Comparison of ENCODE assay signal across 8 mouse cellular contexts in the genomic region with DNA sequence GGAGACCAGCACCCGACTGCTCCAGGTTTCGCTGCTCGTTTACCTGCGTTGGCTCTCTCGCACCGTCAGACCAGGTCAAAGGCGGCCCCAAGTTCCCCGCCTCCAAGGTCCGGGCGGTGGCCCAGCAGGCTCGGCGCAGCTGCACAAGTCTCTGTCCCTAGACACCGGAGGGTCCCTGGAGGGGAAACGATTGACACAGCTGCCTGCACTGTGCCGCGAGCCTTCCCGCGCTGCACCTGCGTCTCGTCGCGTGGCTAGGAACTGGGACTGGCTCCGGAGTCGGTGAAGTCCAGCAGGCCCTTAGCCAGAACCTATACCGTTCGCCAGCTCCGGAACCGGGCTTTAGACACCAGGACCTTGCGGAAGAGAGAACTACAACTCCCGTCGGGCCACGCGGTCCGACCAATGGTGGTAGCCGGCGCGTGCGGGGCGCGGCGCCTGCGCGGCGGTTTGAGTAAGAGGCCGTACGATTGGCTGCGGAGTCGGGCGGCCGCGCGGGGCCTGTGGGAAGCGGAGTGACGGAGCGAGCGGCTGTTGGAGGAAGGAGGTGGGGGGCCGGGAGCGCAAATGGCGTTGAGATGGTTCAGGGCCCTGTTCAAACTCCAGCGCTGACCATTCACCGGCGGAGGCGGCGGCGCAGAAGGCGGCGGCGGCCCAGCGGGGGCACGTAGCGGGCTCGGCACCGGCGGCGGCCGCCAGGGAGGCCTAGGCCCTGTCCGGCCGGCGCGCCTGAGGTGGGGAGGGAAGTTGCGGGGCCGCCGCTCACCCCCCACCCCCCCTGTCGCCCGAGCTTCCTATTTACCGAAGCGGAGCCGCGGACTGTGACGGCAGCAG. TPM values are rescaled to one million over a fixed set of nuclear protein-coding genes. Genes with fewer than 3 reads are reported as not detected.
DNase-seq lines count a peak whose midpoint lies in the region; ATAC-seq and TF ChIP-seq lines count a peak whose summit lies in the region.

A gene (plus strand): TSS at position 534 of the 834 bp plus-strand sequence.

- no peaks in the 10 kb centered on the region for H3K9me3 ChIP-seq in CH12.LX (replicated peaks; ENCODE audit: low read length)
- H3K9me3 ChIP-seq in forebrain, embryonic 11.5 days (ENCODE audit: control insufficient read depth, low read length), result no peaks in the 10 kb centered on the region
- no peaks in the 10 kb centered on the region for H3K9me3 ChIP-seq in heart, embryonic 16.5 days (replicated peaks; ENCODE audit: control insufficient read depth, low read length)
- no peaks in the 10 kb centered on the region for H3K9me3 ChIP-seq in liver, embryonic 15.5 days (replicated peaks)
- no peaks in the 10 kb centered on the region for H3K9me3 ChIP-seq in neural tube, embryonic 12.5 days

- H3K27ac ChIP-seq in CH12.LX (ENCODE audit: insufficient read depth, low read depth), result peak within 1 kb of the TSS; percentile 59
- H3K27ac ChIP-seq in forebrain, embryonic 11.5 days (ENCODE audit: low read depth, low read length), result peak within 1 kb of the TSS; percentile 90
- peak within 1 kb of the TSS; percentile 95 for H3K27ac ChIP-seq in heart, embryonic 16.5 days (ENCODE audit: low read length)
- H3K27ac ChIP-seq in liver, embryonic 15.5 days (replicated peaks), result peak within 1 kb of the TSS; percentile 97
- H3K27ac ChIP-seq in neural tube, embryonic 12.5 days, result peak within 1 kb of the TSS; percentile 82

- TF ChIP-seq EP300 in CH12.LX (IDR thresholded peaks at IDR 0.05; ENCODE audit: low read length), result no peak

- H3K9ac ChIP-seq in CH12.LX (ENCODE audit: insufficient read depth, low read depth), result peak within 1 kb of the TSS; percentile 97
- peak within 1 kb of the TSS; percentile 96 for H3K9ac ChIP-seq in forebrain, embryonic 11.5 days (ENCODE audit: low read length)
- peak within 1 kb of the TSS; percentile 97 for H3K9ac ChIP-seq in heart, embryonic 16.5 days (ENCODE audit: low read length)
- peak within 1 kb of the TSS; percentile 99 for H3K9ac ChIP-seq in liver, embryonic 15.5 days
- peak within 1 kb of the TSS; percentile 96 for H3K9ac ChIP-seq in neural tube, embryonic 12.5 days

- peak; percentile 77 for TF ChIP-seq POLR2A in CH12.LX (IDR thresholded peaks at IDR 0.05; ENCODE audit: low read depth, low read length)

- peak; percentile 99 for ATAC-seq in forebrain, embryonic 11.5 days (replicated peaks; ENCODE audit: low FRiP score)
- peak; percentile 99 for ATAC-seq in heart, embryonic 16.5 days (replicated peaks; ENCODE audit: extremely low read depth, insufficient read depth, low FRiP score)
- peak; percentile 96 for ATAC-seq in liver, embryonic 15.5 days (ENCODE audit: insufficient read depth)
- peak; percentile 99 for ATAC-seq in neural tube, embryonic 12.5 days (ENCODE audit: low FRiP score, low read depth)

- in situ Hi-C loops in CH12.LX (cut with MboI; ENCODE audit: low pct_ligation_motif_present, low pct_unique_long_range_greater_than_20kb, low sequenced_read_pairs), result loop anchor here (10.0 kb wide), 1 partner anchor 49 kb away; no protein-coding TSS in a partner anchor

- peaks cover 32% of the 10 kb centered on the region for H3K79me2 ChIP-seq in CH12.LX (replicated peaks; ENCODE audit: control insufficient read depth, extremely low read depth, insufficient read depth, poor library complexity, severe bottlenecking)

- no peak for TF ChIP-seq CTCF in CH12.LX (conservative IDR thresholded peaks at IDR 0.05 in 1 of 2, IDR thresholded peaks at IDR 0.05 in 1 of 2; ENCODE audit: low read depth in 2 of 2, low read length in 2 of 2)

- no peak for TF ChIP-seq RAD21 in CH12.LX (IDR thresholded peaks at IDR 0.05; ENCODE audit: low read depth, low read length)

- H3K36me3 ChIP-seq in CH12.LX (replicated peaks in 1 of 2; ENCODE audit: control insufficient read depth in 1 of 2, insufficient read depth in 1 of 2, low read length in 1 of 2), result peaks cover 6 to 17% of the 10 kb centered on the region in 2 experiments
- no peaks in the 10 kb centered on the region; the same call in 1 of the 2 replicates for H3K36me3 ChIP-seq in forebrain, embryonic 11.5 days (ENCODE audit: control insufficient read depth, insufficient read depth, low read length)
- no peaks in the 10 kb centered on the region for H3K36me3 ChIP-seq in heart, embryonic 16.5 days (ENCODE audit: control insufficient read depth, insufficient read depth)
- H3K36me3 ChIP-seq in liver, embryonic 15.5 days (replicated peaks), result peaks cover 17% of the 10 kb centered on the region
- H3K36me3 ChIP-seq in neural tube, embryonic 12.5 days, result peaks cover 9% of the 10 kb centered on the region

- dilution Hi-C loops in CH12.LX (cut with MboI; ENCODE audit: extremely low pct_ligation_motif_present, extremely low pct_unique_long_range_greater_than_20kb, low sequenced_read_pairs), result no loop called here

- no peaks in the 10 kb centered on the region for H3K27me3 ChIP-seq in CH12.LX (replicated peaks)
- H3K27me3 ChIP-seq in forebrain, embryonic 11.5 days (ENCODE audit: control insufficient read depth, insufficient read depth, low read length), result no peaks in the 10 kb centered on the region
- H3K27me3 ChIP-seq in heart, embryonic 16.5 days (ENCODE audit: control insufficient read depth, insufficient read depth, low read length), result no peaks in the 10 kb centered on the region
- H3K27me3 ChIP-seq in liver, embryonic 15.5 days, result no peaks in the 10 kb centered on the region
- no peaks in the 10 kb centered on the region for H3K27me3 ChIP-seq in neural tube, embryonic 12.5 days (replicated peaks)

- H3K4me3 ChIP-seq in CH12.LX (replicated peaks in 1 of 3; ENCODE audit: low read depth in 2 of 3, low read length in 2 of 3, poor library complexity in 1 of 3), result peak within 1 kb of the TSS; percentile 71 to 93 (median 87)
- peak within 1 kb of the TSS; percentile 96 for H3K4me3 ChIP-seq in forebrain, embryonic 11.5 days (ENCODE audit: low read depth, low read length)
- peak within 1 kb of the TSS; percentile 86 for H3K4me3 ChIP-seq in heart, embryonic 16.5 days (ENCODE audit: low read length)
- peak within 1 kb of the TSS; percentile 93 for H3K4me3 ChIP-seq in liver, embryonic 15.5 days (replicated peaks)
- peak within 1 kb of the TSS; percentile 99 for H3K4me3 ChIP-seq in neural tube, embryonic 12.5 days

- WGBS in forebrain, embryonic 11.5 days, result under 1% methylated on average over 86 of the region's 90 CpGs
- under 1% methylated on average over 82 of the region's 90 CpGs for WGBS in heart, embryonic 16.5 days
- under 1% methylated on average over 81 of the region's 90 CpGs for WGBS in liver, embryonic 15.5 days (ENCODE audit: insufficient replicate concordance)
- WGBS in neural tube, embryonic 12.5 days, result under 1% methylated on average over 90 of the region's 90 CpGs

- peak; percentile 91 for DNase-seq in CH12.LX (ENCODE audit: extremely low read depth)
- peak; percentile 94 for DNase-seq in c-Kit-positive CD71-positive TER-119-negative erythroid progenitor cells, embryonic 14.5 days (ENCODE audit: low read depth)
- DNase-seq in forebrain, embryonic 11.5 days (ENCODE audit: low spot score), result peak; percentile 97
- DNase-seq in kidney, postnatal 36 days, result peak; percentile 98 to 99
- DNase-seq in telencephalon, adult 2 months (ENCODE audit: low read depth, low spot score), result peak; percentile 96

- peak within 1 kb of the TSS; percentile 51; the same call in 1 of the 2 replicates for H3K4me2 ChIP-seq in CH12.LX (ENCODE audit: insufficient read depth, low read depth, poor library complexity, severe bottlenecking)
- peak within 1 kb of the TSS; percentile 79 for H3K4me2 ChIP-seq in forebrain, embryonic 11.5 days (ENCODE audit: low read depth, low read length, severe bottlenecking)
- H3K4me2 ChIP-seq in heart, embryonic 16.5 days (ENCODE audit: low read depth, low read length), result peak within 1 kb of the TSS; percentile 79
- peak within 1 kb of the TSS; percentile 73 for H3K4me2 ChIP-seq in liver, embryonic 15.5 days
- H3K4me2 ChIP-seq in neural tube, embryonic 12.5 days (replicated peaks), result peak within 1 kb of the TSS; percentile 80

- peaks cover 0 to 30% of the 10 kb centered on the region in 2 experiments; a peak in 3 of 4 replicates for H3K4me1 ChIP-seq in CH12.LX (ENCODE audit: control insufficient read depth in 1 of 2, insufficient read depth in 2 of 2)
- peaks cover 2% of the 10 kb centered on the region; the same call in 1 of the 2 replicates for H3K4me1 ChIP-seq in forebrain, embryonic 11.5 days (replicated peaks; ENCODE audit: control insufficient read depth, insufficient read depth, low read length)
- H3K4me1 ChIP-seq in heart, embryonic 16.5 days (ENCODE audit: control insufficient read depth, insufficient read depth, low read length), result peaks cover 18% of the 10 kb centered on the region
- H3K4me1 ChIP-seq in liver, embryonic 15.5 days (replicated peaks), result peaks cover 49% of the 10 kb centered on the region
- peaks cover 6% of the 10 kb centered on the region; the same call in 1 of the 2 replicates for H3K4me1 ChIP-seq in neural tube, embryonic 12.5 days

TF ChIP-seq in CH12.LX, 34 proteins besides CTCF, POLR2A, EP300 and RAD21 (continues in another document):
- TF ChIP-seq KAT2A (IDR thresholded peaks at IDR 0.05; ENCODE audit: insufficient replicate concordance, low read length) (peak; percentile 96; the same call in 1 of the 2 replicates), ZMIZ1 (IDR thresholded peaks at IDR 0.05; ENCODE audit: low read depth, low read length) (no peak; the same call in 1 of the 2 replicates), NELFE (IDR thresholded peaks at IDR 0.05; ENCODE audit: low read depth, low read length) (peak; percentile 46; the same call in 1 of the 2 replicates), MAZ (IDR thresholded peaks at IDR 0.05; ENCODE audit: low read depth, low read length) (no peak), POLR2AphosphoS2 (IDR thresholded peaks at IDR 0.05; ENCODE audit: low read depth, low read length) (no peak), USF1 (IDR thresholded peaks at IDR 0.05; ENCODE audit: low read depth, low read length) (no peak), ELF1 (IDR thresholded peaks at IDR 0.05; ENCODE audit: low read depth, low read length) (peak; percentile 85), ZKSCAN1 (IDR thresholded peaks at IDR 0.05; ENCODE audit: borderline replicate concordance, low read depth, low read length) (no peak), MXI1 (IDR thresholded peaks at IDR 0.05; ENCODE audit: low read depth, low read length) (peak; percentile 28; the same call in 1 of the 2 replicates), GABPA (IDR thresholded peaks at IDR 0.05; ENCODE audit: insufficient replicate concordance, low read depth, low read length) (no peak; the same call in 1 of the 2 replicates), HCFC1 (IDR thresholded peaks at IDR 0.05; ENCODE audit: low read depth, low read length) (peak; percentile 99)

RNA-seq across cellular contexts. Expression of the gene that starts here (rescaled TPM):
- total RNA-seq in CH12.LX (2012; rRNA removed) (114 and 119 TPM in 2 replicates), CH12.LX (2014; rRNA removed) (77.7 and 89.5 TPM in 2 replicates)
- polyA plus RNA-seq in CH12.LX (2012; ENCODE audit: insufficient read length, low read depth), result 79.2 and 90.6 TPM in 2 replicates
- polyA plus RNA-seq in forebrain, embryonic 11.5 days (2014; fragmentation: Nextera tagmentation; extraction: Ambion mirVana), result 33.7 and 34.5 TPM in 2 replicates
- 13.6 and 15.3 TPM in 2 replicates for polyA plus RNA-seq in heart, embryonic 16.5 days (2015; fragmentation: Nextera tagmentation; extraction: Ambion mirVana)
- 22.9 TPM in 2 replicates for polyA plus RNA-seq in liver, embryonic 15.5 days (2015; fragmentation: Nextera tagmentation; extraction: Ambion mirVana)
- polyA plus RNA-seq in neural tube, embryonic 12.5 days (2016; fragmentation: Nextera tagmentation; extraction: Ambion mirVana), result 30.3 and 30.5 TPM in 2 replicates

Comparison
In these comparisons a context has a peak if more than half of its experiments do, and no peak if none do; other contexts are left out.
1. Peak in every context shown above with its lines: DNase-seq, ATAC-seq, H3K4me3 ChIP-seq and H3K27ac ChIP-seq.